Mouse (Mus musculus) cerebellum, postnatal 25 days (tissue): ENCODE results near the gene Rad51ap2.

Source experiments
- DNase-seq, 2 experiments: peaks; one replicate each; pipeline ENCODE4 v3.0.0; 2021; ENCODE audit warnings: mixed read lengths in 2 of 2

The Rad51ap2 gene

GRCm38 (mm10) chr12:11455549-11456194 is at the start of gene Rad51ap2:
Gene Rad51ap2, plus strand, starts transcription at chr12:11456079.
- DNase-seq = peak; percentile 94 to 98

GRCm38 (mm10) chr12:11407679-11408078 is 48.2 kb upstream of the Rad51ap2 start:
- DNase-seq = peak; percentile 65 to 74

GRCm38 (mm10) chr12:11418112-11418511 is 37.8 kb upstream of the Rad51ap2 start:
- DNase-seq = peak in 1 of 2 experiments; percentile 27

- no peak for DNase-seq
Observed at GRCm38 (mm10) chr12:11427396-11427795, 28.5 kb upstream of the Rad51ap2 start.

GRCm38 (mm10) chr12:11433126-11433525 is 22.8 kb upstream of the Rad51ap2 start:
- peak in 1 of 2 experiments; percentile 21 for DNase-seq

GRCm38 (mm10) chr12:11433716-11434115 is 22.2 kb upstream of the Rad51ap2 start:
- peak; percentile 50 to 64 for DNase-seq

- peak; percentile 43 to 52 for DNase-seq
Observed at GRCm38 (mm10) chr12:11434446-11434845, 21.4 kb upstream of the Rad51ap2 start.

GRCm38 (mm10) chr12:11435246-11436022 is 20.4 kb upstream of the Rad51ap2 start:
- peak; percentile 48 to 50 for DNase-seq

GRCm38 (mm10) chr12:11436023-11436350 is 19.9 kb upstream of the Rad51ap2 start:
- peak in 1 of 2 experiments; percentile 40 for DNase-seq

- peak; percentile 92 to 94 for DNase-seq
Observed at GRCm38 (mm10) chr12:11436497-11437265, 19.2 kb upstream of the Rad51ap2 start, which contains the start of gene Vsnl1. Gene Vsnl1, minus strand, starts transcription at chr12:11436613.

- DNase-seq = peak; percentile 95 to 97
Observed at GRCm38 (mm10) chr12:11437266-11437906, 18.5 kb upstream of the Rad51ap2 start.

GRCm38 (mm10) chr12:11437907-11438447 is 17.9 kb upstream of the Rad51ap2 start:
- DNase-seq = peak; percentile 68

- no peak for DNase-seq
Observed at GRCm38 (mm10) chr12:11454146-11454545, 1.7 kb upstream of the Rad51ap2 start.

GRCm38 (mm10) chr12:11456213-11456612 is 334 bp downstream of the Rad51ap2 start:
- DNase-seq = no peak

GRCm38 (mm10) chr12:11456632-11457031 is 753 bp downstream of the Rad51ap2 start:
- no peak for DNase-seq
